Mouse (Mus musculus) cortical plate, adult 2 months (tissue): Measurements from ENCODE around the gene 1110032F04Rik. TPM values are rescaled to one million over a fixed set of nuclear protein-coding genes. Genes with fewer than 3 reads are reported as not detected.
A peak's percentile ranks its signal among the peaks of the same experiment; 100 is the strongest.

ENCODE experiments used
- H3K27ac ChIP-seq: fragments of 200-500 bp; 2 replicates; pipeline ENCODE4 v1.5.1; 2012; ENCODE audit warnings: low read length, control low read depth, inconsistent platforms; ENCODE audit not compliant: insufficient read depth
- H3K4me1 ChIP-seq: fragments of 200-500 bp; 2 replicates; pipeline ENCODE4 v1.6.1; 2011; ENCODE audit warnings: low read length; ENCODE audit not compliant: control insufficient read depth, insufficient read depth
- H3K4me3 ChIP-seq: fragments of 200-500 bp; 2 replicates; pipeline ENCODE4 v1.5.1; 2011; ENCODE audit warnings: mild to moderate bottlenecking, low read length, control low read depth; ENCODE audit not compliant: insufficient read depth
- CTCF ChIP-seq: fragments of 200-500 bp; IDR thresholded peaks from 2 replicates; pipeline ENCODE4 v1.5.1; 2011; ENCODE audit warnings: mild to moderate bottlenecking, control low read depth, low read length; ENCODE audit not compliant: insufficient read depth; ENCODE audit errors: extremely low read depth
- POLR2A ChIP-seq: fragments of 200-500 bp; IDR thresholded peaks from 2 replicates; pipeline ENCODE4 v1.6.1; 2011; ENCODE audit warnings: mild to moderate bottlenecking, low read length, control low read depth; ENCODE audit not compliant: insufficient read depth; ENCODE audit errors: extremely low read depth
- polyA plus RNA-seq: library from polyadenylated mRNA; depleted of rRNA; stranded (reverse); fragments of >200 nt; gene quantifications from 2 replicates; pipeline ENCODE4 v1.2.3, GENCODE M21; 2012; rRNA removed

Gene 1110032F04Rik
- polyA plus RNA-seq: 15.6 and 18.9 TPM in 2 replicates

GRCm38 (mm10) chr3:68869211-68869690, at the start of gene 1110032F04Rik:
TSS of gene 1110032F04Rik (plus strand) at chr3:68869586.
- no peak for TF ChIP-seq CTCF
- TF ChIP-seq POLR2A: no peak
- Histone ChIP-seq H3K27ac (peak within 1 kb of the TSS; percentile 68), H3K4me3 (peak within 1 kb of the TSS; percentile 95), H3K4me1 (no peaks in the 10 kb centered on the region)

GRCm38 (mm10) chr3:68821406-68821805, 48.0 kb upstream of the 1110032F04Rik start:
- no peak for TF ChIP-seq POLR2A
- TF ChIP-seq CTCF: no peak
- Histone ChIP-seq H3K4me1 (no peaks in the 10 kb centered on the region), H3K27ac (no peak overlapping the region), H3K4me3 (no peak overlapping the region)

GRCm38 (mm10) chr3:68821926-68822341, 47.5 kb upstream of the 1110032F04Rik start:
- Histone ChIP-seq H3K4me1 (no peaks in the 10 kb centered on the region), H3K27ac (no peak overlapping the region), H3K4me3 (no peak overlapping the region)
- TF ChIP-seq CTCF: no peak
- no peak for TF ChIP-seq POLR2A

- no peaks in the 10 kb centered on the region for H3K4me1 ChIP-seq
- TF ChIP-seq CTCF (no peak), POLR2A (no peak)
- H3K4me3 ChIP-seq: no peak overlapping the region
- no peak overlapping the region for H3K27ac ChIP-seq
These were observed 45.3 kb upstream of the 1110032F04Rik start for GRCm38 (mm10) chr3:68823876-68824764.

- Histone ChIP-seq H3K4me3 (no peak overlapping the region), H3K27ac (no peak overlapping the region), H3K4me1 (no peaks in the 10 kb centered on the region)
- TF ChIP-seq CTCF (no peak), POLR2A (no peak)
These were observed 44.7 kb upstream of the 1110032F04Rik start for GRCm38 (mm10) chr3:68824765-68825090.

- TF ChIP-seq POLR2A (no peak), CTCF (no peak)
- H3K4me3 ChIP-seq: no peak overlapping the region
- H3K4me1 ChIP-seq: no peaks in the 10 kb centered on the region
- no peak overlapping the region for H3K27ac ChIP-seq
These were observed 44.2 kb upstream of the 1110032F04Rik start for GRCm38 (mm10) chr3:68825151-68825550.

GRCm38 (mm10) chr3:68827671-68828070, 41.7 kb upstream of the 1110032F04Rik start:
- TF ChIP-seq CTCF (no peak), POLR2A (no peak)
- Histone ChIP-seq H3K4me3 (no peak overlapping the region), H3K27ac (no peak overlapping the region), H3K4me1 (no peaks in the 10 kb centered on the region)

- no peak overlapping the region for H3K27ac ChIP-seq
- no peak for TF ChIP-seq CTCF
- no peak for TF ChIP-seq POLR2A
- H3K4me3 ChIP-seq: no peak overlapping the region
- no peaks in the 10 kb centered on the region for H3K4me1 ChIP-seq
These were observed 39.4 kb upstream of the 1110032F04Rik start for GRCm38 (mm10) chr3:68829944-68830343.

- no peak overlapping the region for H3K4me3 ChIP-seq
- H3K27ac ChIP-seq: no peak overlapping the region
- TF ChIP-seq CTCF (no peak), POLR2A (no peak)
- H3K4me1 ChIP-seq: no peaks in the 10 kb centered on the region
These were observed 32.4 kb upstream of the 1110032F04Rik start for GRCm38 (mm10) chr3:68836857-68837499.
